Mouse (Mus musculus): ENCODE data around the gene Glp1r. TPM values are rescaled to one million over a fixed set of nuclear protein-coding genes. Genes with fewer than 3 reads are reported as not detected.
A peak's percentile ranks its signal among the peaks of the same experiment; 100 is the strongest.

The Glp1r gene
- polyA plus RNA-seq, 1 experiment from 2014 or later = 4.7 TPM

- Histone ChIP-seq H3K27me3 (ENCODE audit: insufficient read depth, low read length) (no peaks in the 10 kb centered on the region), H3K4me1 (ENCODE audit: insufficient read depth) (no peaks in the 10 kb centered on the region), H3K9me3 (ENCODE audit: low read depth, low read length) (no peaks in the 10 kb centered on the region), H3K9ac (no peak overlapping the region), H3K4me3 (ENCODE audit: low read depth, low read length) (no peak overlapping the region), H3K4me2 (no peak overlapping the region), H3K36me3 (ENCODE audit: insufficient read depth) (no peaks in the 10 kb centered on the region), H3K27ac (ENCODE audit: low read depth) (no peak overlapping the region)
- no peak for DNase-seq
- 45% methylated on average over 2 of the region's 2 CpGs for WGBS
- ATAC-seq (ENCODE audit: insufficient read depth) = no peak
- TF ChIP-seq CTCF (IDR thresholded peaks at IDR 0.05; ENCODE audit: low read depth) = no peak
These were observed 61.3 kb downstream of the Glp1r start for GRCm38 (mm10) chr17:30962880-30963279.

- ATAC-seq (ENCODE audit: insufficient read depth) (no peak), DNase-seq (no peak)
- Histone ChIP-seq H3K27me3 (ENCODE audit: insufficient read depth, low read length) (no peaks in the 10 kb centered on the region), H3K4me2 (no peak overlapping the region), H3K9me3 (ENCODE audit: low read depth, low read length) (no peaks in the 10 kb centered on the region), H3K9ac (no peak overlapping the region), H3K4me3 (ENCODE audit: low read depth, low read length) (no peak overlapping the region), H3K4me1 (ENCODE audit: insufficient read depth) (peaks cover 6% of the 10 kb centered on the region; the same call in 1 of the 2 replicates), H3K36me3 (ENCODE audit: insufficient read depth) (no peaks in the 10 kb centered on the region), H3K27ac (ENCODE audit: low read depth) (no peak overlapping the region)
- no peak for TF ChIP-seq CTCF (IDR thresholded peaks at IDR 0.05; ENCODE audit: low read depth)
- WGBS = 45% methylated on average over 4 of the region's 4 CpGs
These were observed 68.4 kb downstream of the Glp1r start for GRCm38 (mm10) chr17:30969983-30970382.

GRCm38 (mm10) chr17:30971877-30972276 lies 70.3 kb downstream of the Glp1r start:
- no peak for TF ChIP-seq CTCF (IDR thresholded peaks at IDR 0.05; ENCODE audit: low read depth)
- Histone ChIP-seq H3K9me3 (ENCODE audit: low read depth, low read length) (no peaks in the 10 kb centered on the region), H3K4me3 (ENCODE audit: low read depth, low read length) (no peak overlapping the region), H3K27ac (ENCODE audit: low read depth) (no peak overlapping the region), H3K4me1 (ENCODE audit: insufficient read depth) (peaks cover 6% of the 10 kb centered on the region; the same call in 1 of the 2 replicates), H3K9ac (no peak overlapping the region), H3K36me3 (ENCODE audit: insufficient read depth) (no peaks in the 10 kb centered on the region), H3K27me3 (ENCODE audit: insufficient read depth, low read length) (no peaks in the 10 kb centered on the region), H3K4me2 (no peak overlapping the region)
- WGBS = 72% methylated on average over 7 of the region's 7 CpGs
- DNase-seq (no peak), ATAC-seq (ENCODE audit: insufficient read depth) (no peak)

GRCm38 (mm10) chr17:30973332-30973731 lies 71.7 kb downstream of the Glp1r start:
- Histone ChIP-seq H3K4me3 (ENCODE audit: low read depth, low read length) (no peak overlapping the region), H3K36me3 (ENCODE audit: insufficient read depth) (no peaks in the 10 kb centered on the region), H3K4me2 (no peak overlapping the region), H3K4me1 (ENCODE audit: insufficient read depth) (peaks cover 6% of the 10 kb centered on the region; the same call in 1 of the 2 replicates), H3K9ac (no peak overlapping the region), H3K27ac (ENCODE audit: low read depth) (no peak overlapping the region), H3K27me3 (ENCODE audit: insufficient read depth, low read length) (no peaks in the 10 kb centered on the region), H3K9me3 (ENCODE audit: low read depth, low read length) (no peaks in the 10 kb centered on the region)
- 34% methylated on average over 6 of the region's 6 CpGs for WGBS
- peak; percentile 80 for DNase-seq
- ATAC-seq (ENCODE audit: insufficient read depth) = peak; percentile 78
- no peak for TF ChIP-seq CTCF (IDR thresholded peaks at IDR 0.05; ENCODE audit: low read depth)

- Histone ChIP-seq H3K9me3 (ENCODE audit: low read depth, low read length) (no peaks in the 10 kb centered on the region), H3K36me3 (ENCODE audit: insufficient read depth) (no peaks in the 10 kb centered on the region), H3K4me2 (no peak overlapping the region), H3K4me1 (ENCODE audit: insufficient read depth) (peaks cover 6% of the 10 kb centered on the region; the same call in 1 of the 2 replicates), H3K9ac (no peak overlapping the region), H3K27me3 (ENCODE audit: insufficient read depth, low read length) (no peaks in the 10 kb centered on the region), H3K4me3 (ENCODE audit: low read depth, low read length) (no peak overlapping the region), H3K27ac (ENCODE audit: low read depth) (no peak overlapping the region)
- no peak for ATAC-seq (ENCODE audit: insufficient read depth)
- DNase-seq = no peak
- TF ChIP-seq CTCF (IDR thresholded peaks at IDR 0.05; ENCODE audit: low read depth) = no peak
- 69% methylated on average over 2 of the region's 2 CpGs for WGBS
These were observed 75.7 kb downstream of the Glp1r start for GRCm38 (mm10) chr17:30977290-30977689.

- Histone ChIP-seq H3K4me1 (ENCODE audit: insufficient read depth) (peaks cover 6% of the 10 kb centered on the region; the same call in 1 of the 2 replicates), H3K36me3 (ENCODE audit: insufficient read depth) (no peaks in the 10 kb centered on the region), H3K4me2 (no peak overlapping the region), H3K9ac (no peak overlapping the region), H3K27me3 (ENCODE audit: insufficient read depth, low read length) (no peaks in the 10 kb centered on the region), H3K4me3 (ENCODE audit: low read depth, low read length) (no peak overlapping the region), H3K9me3 (ENCODE audit: low read depth, low read length) (no peaks in the 10 kb centered on the region), H3K27ac (ENCODE audit: low read depth) (no peak overlapping the region)
- ATAC-seq (ENCODE audit: insufficient read depth) (no peak), DNase-seq (peak; percentile 66)
- TF ChIP-seq CTCF (IDR thresholded peaks at IDR 0.05; ENCODE audit: low read depth) = no peak
- 60% methylated on average over 10 of the region's 10 CpGs for WGBS
These were observed 76.9 kb downstream of the Glp1r start for GRCm38 (mm10) chr17:30978556-30978955.

- Histone ChIP-seq H3K4me3 (ENCODE audit: low read depth, low read length) (no peak overlapping the region), H3K9me3 (ENCODE audit: low read depth, low read length) (no peaks in the 10 kb centered on the region), H3K27me3 (ENCODE audit: insufficient read depth, low read length) (no peaks in the 10 kb centered on the region), H3K27ac (ENCODE audit: low read depth) (no peak overlapping the region), H3K36me3 (ENCODE audit: insufficient read depth) (no peaks in the 10 kb centered on the region), H3K4me2 (no peak overlapping the region), H3K9ac (no peak overlapping the region), H3K4me1 (ENCODE audit: insufficient read depth) (no peaks in the 10 kb centered on the region)
- no peak for DNase-seq
- no peak for ATAC-seq (ENCODE audit: insufficient read depth)
- no peak for TF ChIP-seq CTCF (IDR thresholded peaks at IDR 0.05; ENCODE audit: low read depth)
- 52% methylated on average over 4 of the region's 4 CpGs for WGBS
These were observed 81.9 kb downstream of the Glp1r start for GRCm38 (mm10) chr17:30983521-30983920.

GRCm38 (mm10) chr17:30990254-30990653 lies 88.6 kb downstream of the Glp1r start:
- WGBS = 64% methylated on average over 10 of the region's 10 CpGs
- ATAC-seq (ENCODE audit: insufficient read depth) (no peak), DNase-seq (peak; percentile 74)
- no peaks in the 10 kb centered on the region for H3K36me3 ChIP-seq (ENCODE audit: insufficient read depth)
- no peak overlapping the region for H3K27ac ChIP-seq (ENCODE audit: low read depth)
- no peak overlapping the region for H3K9ac ChIP-seq
- H3K27me3 ChIP-seq (ENCODE audit: insufficient read depth, low read length) = no peaks in the 10 kb centered on the region
- no peaks in the 10 kb centered on the region for H3K4me1 ChIP-seq (ENCODE audit: insufficient read depth)
- no peak overlapping the region for H3K4me2 ChIP-seq
- no peak overlapping the region for H3K4me3 ChIP-seq (ENCODE audit: low read depth, low read length)
- H3K9me3 ChIP-seq (ENCODE audit: low read depth, low read length) = no peaks in the 10 kb centered on the region
- TF ChIP-seq CTCF (IDR thresholded peaks at IDR 0.05; ENCODE audit: low read depth) = peak; percentile 71

Small RNA genes lying within 50 kb of the gene (microRNA-seq; reads per million reads assigned to microRNA genes)
- not detected for gene Gm24026 (ENCODE audit: borderline number of aligned reads)

Other genes with a start within 250 kb of the Glp1r start
- not detected in 2 replicates for gene Umodl1, start 52.8 kb downstream of the Glp1r start, polyA plus RNA-seq (2014; fragmentation: Nextera tagmentation; extraction: Ambion mirVana)
- 8.4 and 9.6 TPM in 2 replicates for gene Abcg1, start 155.9 kb downstream of the Glp1r start, polyA plus RNA-seq (2014; fragmentation: Nextera tagmentation; extraction: Ambion mirVana)
- gene Tff3, start 227.8 kb downstream of the Glp1r start, polyA plus RNA-seq (2014; fragmentation: Nextera tagmentation; extraction: Ambion mirVana) = not detected in 2 replicates
- not detected in 2 replicates for gene Tff2, start 242.5 kb downstream of the Glp1r start, polyA plus RNA-seq (2014; fragmentation: Nextera tagmentation; extraction: Ambion mirVana)